Mouse (Mus musculus) C2C12 (cell line): ENCODE results near the gene Slc13a3. TPM values are rescaled to one million over a fixed set of nuclear protein-coding genes. Genes with fewer than 3 reads are reported as not detected.

Experiments
- H3K27me3 ChIP-seq: one replicate; pipeline ENCODE4 v1.6.1; 2011; ENCODE audit not compliant: control insufficient read depth, insufficient read depth, insufficient read length
- H3K36me3 ChIP-seq: one replicate; pipeline ENCODE4 v1.6.1; 2011; ENCODE audit not compliant: control insufficient read depth, insufficient read depth
- H3K4me3 ChIP-seq: one replicate; pipeline ENCODE4 v1.5.1; 2011; ENCODE audit warnings: mild to moderate bottlenecking, control low read depth; ENCODE audit not compliant: poor library complexity, insufficient read depth, severe bottlenecking
- H3K79me2 ChIP-seq: one replicate; pipeline ENCODE4 v1.6.1; 2011; ENCODE audit not compliant: control insufficient read depth, insufficient read depth
- H3K79me3 ChIP-seq: one replicate; pipeline ENCODE4 v1.6.1; 2011; ENCODE audit warnings: low read depth, control low read depth
- H3ac ChIP-seq: one replicate; pipeline ENCODE3; 2011; ENCODE audit warnings: low read depth; ENCODE audit not compliant: control insufficient read depth, insufficient read length
- CEBPB ChIP-seq: IDR thresholded peaks from one replicate; pipeline ENCODE4 v1.6.1; 2011; ENCODE audit warnings: low read depth, mild to moderate bottlenecking, control low read depth, moderate library complexity
- CTCF ChIP-seq: IDR thresholded peaks from one replicate; pipeline ENCODE4 v1.5.1; 2011; ENCODE audit not compliant: control insufficient read depth, insufficient read depth, insufficient read length
- FOSL1 ChIP-seq: IDR thresholded peaks from one replicate; pipeline ENCODE4 v1.8.0; 2011; ENCODE audit warnings: mild to moderate bottlenecking, low read length; ENCODE audit not compliant: poor library complexity, insufficient read depth, severe bottlenecking
- MAX ChIP-seq: IDR thresholded peaks from one replicate; pipeline ENCODE4 v1.6.1; 2011; ENCODE audit warnings: mild to moderate bottlenecking, control low read depth
- MYOD1 ChIP-seq: IDR thresholded peaks from one replicate; pipeline ENCODE4 v1.6.1; 2011; ENCODE audit warnings: low read depth; ENCODE audit not compliant: control insufficient read depth, insufficient read length
- MYOG ChIP-seq: IDR thresholded peaks from one replicate; pipeline ENCODE4 v1.6.1; 2011; ENCODE audit not compliant: control insufficient read depth, insufficient read length; ENCODE audit errors: extremely low read depth
- USF1 ChIP-seq: IDR thresholded peaks from one replicate; pipeline ENCODE4 v1.6.1; 2011; ENCODE audit warnings: low read depth, mild to moderate bottlenecking, control low read depth, moderate library complexity
- polyA plus RNA-seq: library from polyadenylated mRNA; unstranded; fragments of >200 nt; fragmentation: generic; extraction: Trizol; gene quantifications from one replicate; pipeline ENCODE4 v1.2.1, GENCODE M21; 2012; ENCODE audit warnings: missing spikeins

Slc13a3 gene
- polyA plus RNA-seq, 1 experiment = not detected

DNA sequence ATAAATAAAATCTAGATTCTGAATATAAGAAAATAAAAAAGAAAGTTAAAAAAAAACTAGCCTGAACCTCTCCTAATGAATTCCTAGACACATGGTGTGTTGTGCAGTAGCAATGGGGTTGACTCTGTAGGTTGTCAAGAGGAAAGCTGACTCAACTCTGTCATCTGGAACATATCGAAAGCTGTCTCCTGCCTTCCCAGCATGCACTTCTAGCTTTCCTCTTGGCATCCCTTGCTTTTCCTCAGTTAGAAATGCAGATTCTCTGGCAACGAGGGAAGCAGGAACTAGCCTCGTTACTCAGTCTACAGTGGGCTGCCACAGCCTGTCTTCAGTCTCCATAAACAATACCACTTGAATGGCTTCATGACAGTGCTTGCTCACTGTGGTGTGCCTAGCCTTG lies 12.8 kb upstream of the Slc13a3 start:
- Histone ChIP-seq H3K79me3 (no peaks in the 10 kb centered on the region), H3K4me3 (no peak overlapping the region), H3K79me2 (no peaks in the 10 kb centered on the region), H3ac (no peak overlapping the region), H3K36me3 (peaks cover 15% of the 10 kb centered on the region), H3K27me3 (peaks cover 6% of the 10 kb centered on the region)
- no peak for TF ChIP-seq MYOD1
- TF ChIP-seq MAX = no peak
- TF ChIP-seq CTCF = no peak
- TF ChIP-seq CEBPB = no peak

DNA sequence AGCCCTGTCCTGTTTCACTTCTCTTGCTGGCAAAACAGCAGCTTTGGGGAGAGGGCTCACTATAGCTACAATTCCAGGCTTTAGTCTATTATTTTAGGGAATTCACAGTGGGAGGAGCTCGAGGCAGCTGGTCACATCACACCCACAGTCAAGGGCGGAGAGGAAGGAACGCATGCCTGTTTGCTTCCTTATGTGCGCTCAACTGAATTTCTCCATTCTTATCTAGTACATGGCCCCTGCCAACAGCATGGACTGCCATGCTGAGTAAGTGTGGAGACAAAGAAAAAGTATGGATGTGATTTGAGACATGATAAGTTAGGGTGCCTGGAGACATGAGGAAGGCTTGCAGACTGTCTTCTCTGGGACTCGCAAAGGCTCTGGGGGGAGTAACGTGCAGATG lies 11.1 kb upstream of the Slc13a3 start:
- no peak overlapping the region for H3ac ChIP-seq
- TF ChIP-seq MYOG = no peak
- TF ChIP-seq CEBPB = no peak
- no peak for TF ChIP-seq MAX
- TF ChIP-seq FOSL1 = no peak
- TF ChIP-seq MYOD1 = no peak
- TF ChIP-seq CTCF = no peak
- TF ChIP-seq USF1 = no peak
- H3K79me2 ChIP-seq = no peaks in the 10 kb centered on the region
- H3K36me3 ChIP-seq = peaks cover 2% of the 10 kb centered on the region
- peaks cover 9% of the 10 kb centered on the region for H3K27me3 ChIP-seq
- no peaks in the 10 kb centered on the region for H3K79me3 ChIP-seq
- H3K4me3 ChIP-seq = no peak overlapping the region

DNA sequence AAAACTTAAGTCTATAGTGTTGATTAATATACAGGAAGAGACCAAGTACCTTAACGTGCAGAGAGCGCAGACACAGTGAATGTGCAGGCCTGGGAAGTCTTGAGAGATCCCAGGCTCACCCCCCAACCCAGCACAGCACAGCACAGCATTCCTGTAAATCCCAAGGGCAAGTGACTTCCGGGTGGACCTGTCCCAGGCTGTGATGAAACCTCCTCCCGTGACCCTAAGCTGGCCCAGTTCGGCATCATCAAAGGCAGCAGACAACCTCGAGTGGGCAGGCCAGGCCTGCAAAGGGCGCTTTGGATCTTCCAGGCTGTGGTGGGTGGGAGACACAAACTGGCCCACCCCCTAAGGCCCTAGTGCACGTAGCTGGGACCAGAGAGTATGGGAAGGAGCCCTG lies 9.0 kb upstream of the Slc13a3 start:
- no peaks in the 10 kb centered on the region for H3K79me3 ChIP-seq
- TF ChIP-seq FOSL1 (no peak), CEBPB (no peak)
- peaks cover 9% of the 10 kb centered on the region for H3K27me3 ChIP-seq
- H3ac ChIP-seq = no peak overlapping the region
- no peak overlapping the region for H3K4me3 ChIP-seq
- H3K79me2 ChIP-seq = no peaks in the 10 kb centered on the region
- no peaks in the 10 kb centered on the region for H3K36me3 ChIP-seq

DNA sequence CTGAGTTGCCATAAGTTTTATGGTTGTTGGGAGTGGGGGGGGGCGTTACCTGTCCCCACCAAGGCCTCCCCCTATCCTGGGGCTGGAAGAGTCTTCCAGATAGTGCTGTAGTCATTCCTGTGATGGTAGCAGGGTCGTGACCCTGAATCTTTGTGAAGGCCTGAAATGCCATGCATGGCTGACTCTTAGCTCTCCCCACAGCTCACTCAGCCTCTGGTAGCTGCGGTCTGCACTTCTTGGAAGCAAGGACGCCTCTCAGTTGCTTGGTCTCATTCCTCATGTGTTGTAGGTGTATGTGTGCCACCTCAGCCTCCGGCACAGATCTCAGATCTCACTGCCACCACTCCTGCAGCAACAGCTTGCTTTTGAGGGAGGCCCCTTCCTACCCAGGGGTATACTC lies 2.8 kb upstream of the Slc13a3 start:
- TF ChIP-seq CTCF (no peak), USF1 (no peak), FOSL1 (no peak), MYOG (no peak), MYOD1 (no peak)
- H3K36me3 ChIP-seq = no peaks in the 10 kb centered on the region
- H3ac ChIP-seq = no peak overlapping the region
- no peaks in the 10 kb centered on the region for H3K79me3 ChIP-seq
- H3K4me3 ChIP-seq = no peak overlapping the region
- H3K27me3 ChIP-seq = peaks cover 58% of the 10 kb centered on the region
- no peaks in the 10 kb centered on the region for H3K79me2 ChIP-seq

DNA sequence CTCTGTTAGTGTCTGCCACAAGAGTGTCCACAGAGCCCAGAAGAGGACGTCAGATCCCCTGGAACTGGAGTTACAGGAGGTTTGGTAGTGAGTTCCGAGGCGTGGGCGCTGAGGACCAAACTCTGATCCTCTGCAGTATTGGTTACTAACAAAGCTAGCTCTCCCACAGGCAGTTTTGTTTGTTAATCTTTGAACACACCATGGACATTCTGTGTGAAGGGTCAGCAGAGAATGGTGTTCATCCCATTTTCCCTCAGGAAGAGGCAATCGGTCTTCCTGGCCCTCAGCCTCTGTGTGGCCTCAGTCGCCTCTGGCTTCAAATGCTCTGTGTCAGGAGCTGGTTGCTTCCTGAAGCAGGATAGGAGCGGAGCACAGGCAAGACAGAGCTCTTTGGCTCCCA lies 2.4 kb upstream of the Slc13a3 start:
- Histone ChIP-seq H3K36me3 (no peaks in the 10 kb centered on the region), H3K79me2 (no peaks in the 10 kb centered on the region), H3K4me3 (no peak overlapping the region), H3K79me3 (no peaks in the 10 kb centered on the region), H3K27me3 (peaks cover 58% of the 10 kb centered on the region), H3ac (no peak overlapping the region)
- TF ChIP-seq MAX (no peak), USF1 (no peak), FOSL1 (no peak), CEBPB (no peak), CTCF (no peak)

DNA sequence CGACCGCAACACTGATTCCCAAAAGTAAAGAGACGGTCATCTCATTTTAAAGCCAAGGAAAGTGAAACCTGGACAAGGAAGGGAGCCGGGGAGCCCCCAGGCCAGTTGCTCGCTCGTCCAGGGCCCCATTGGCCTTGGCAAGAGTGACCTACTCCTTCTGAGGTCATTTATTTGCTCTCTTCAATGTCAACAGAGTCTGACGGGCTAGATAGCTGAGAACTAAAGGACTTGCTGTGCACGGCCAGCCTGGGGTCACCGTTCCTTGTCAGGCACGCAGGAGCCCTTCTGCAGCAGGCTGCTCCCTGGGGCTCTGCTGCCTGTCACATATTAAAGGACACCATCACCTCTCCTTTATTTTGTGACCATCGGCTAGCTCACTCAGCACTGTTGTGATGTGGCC lies 1.1 kb downstream of the Slc13a3 start:
- no peaks in the 10 kb centered on the region for H3K79me3 ChIP-seq
- H3K79me2 ChIP-seq = no peaks in the 10 kb centered on the region
- H3K36me3 ChIP-seq = no peaks in the 10 kb centered on the region
- H3K27me3 ChIP-seq = peaks cover 91% of the 10 kb centered on the region
- no peak overlapping the region for H3K4me3 ChIP-seq
- H3ac ChIP-seq = no peak overlapping the region
- TF ChIP-seq MYOD1 (no peak), CTCF (no peak)

DNA sequence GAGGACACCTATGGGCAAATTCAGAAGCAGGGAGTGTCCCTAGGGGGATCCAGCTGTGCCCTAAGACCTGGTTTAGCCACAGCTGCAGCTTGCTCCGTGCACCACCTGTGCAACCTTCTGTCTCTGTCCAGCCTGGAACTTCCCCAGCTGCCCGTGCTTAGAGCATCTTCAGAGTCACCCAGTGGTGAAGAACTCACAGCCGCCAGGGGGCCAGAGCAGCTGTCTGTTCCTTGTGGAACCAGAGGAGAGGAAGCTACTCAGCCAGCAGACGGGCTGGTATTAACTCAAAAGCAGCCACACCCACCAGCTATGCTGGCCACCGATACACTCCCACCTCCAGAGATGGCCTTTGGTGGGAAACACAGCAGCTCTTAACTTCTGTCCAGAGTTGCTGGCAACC lies 2.9 kb downstream of the Slc13a3 start:
- H3K4me3 ChIP-seq = no peak overlapping the region
- no peaks in the 10 kb centered on the region for H3K36me3 ChIP-seq
- TF ChIP-seq CTCF (no peak), CEBPB (no peak), MYOG (no peak), MAX (no peak)
- H3K79me3 ChIP-seq = no peaks in the 10 kb centered on the region
- no peaks in the 10 kb centered on the region for H3K79me2 ChIP-seq
- no peak overlapping the region for H3ac ChIP-seq
- peaks cover 94% of the 10 kb centered on the region for H3K27me3 ChIP-seq
